Mouse (Mus musculus) cortical plate, adult 2 months (tissue): ENCODE measurements around the gene Kif21a.

Experiments
- CTCF ChIP-seq: fragments of 200-500 bp; IDR thresholded peaks from 2 replicates; pipeline ENCODE4 v1.5.1; 2011; ENCODE audit warnings: mild to moderate bottlenecking, control low read depth, low read length; ENCODE audit not compliant: insufficient read depth; ENCODE audit errors: extremely low read depth
- POLR2A ChIP-seq: fragments of 200-500 bp; IDR thresholded peaks from 2 replicates; pipeline ENCODE4 v1.6.1; 2011; ENCODE audit warnings: mild to moderate bottlenecking, low read length, control low read depth; ENCODE audit not compliant: insufficient read depth; ENCODE audit errors: extremely low read depth

DNA sequence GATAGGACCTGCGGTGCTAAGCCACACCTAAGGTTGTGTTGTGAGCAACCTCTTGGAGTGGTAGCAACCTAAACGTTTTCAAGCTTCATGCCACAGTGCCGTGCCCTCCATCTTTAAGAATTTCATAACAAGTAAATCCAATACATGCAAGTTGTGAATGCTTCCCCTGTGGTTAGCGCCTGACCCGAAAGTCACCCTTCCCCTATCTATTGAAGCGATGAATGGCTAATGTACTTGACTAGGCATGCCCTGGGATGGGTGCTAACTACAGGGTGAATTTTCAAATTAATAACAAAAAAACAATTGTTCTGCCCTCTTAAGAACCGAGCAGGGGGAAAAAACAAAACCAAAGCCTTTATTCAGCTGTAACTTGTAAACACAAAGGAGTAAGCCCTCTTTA, 39.7 kb upstream of the Kif21a start:
- no peak for TF ChIP-seq CTCF
- no peak for TF ChIP-seq POLR2A
